Mouse (Mus musculus) limb, embryonic 10.5 days (tissue): ENCODE measurements around the gene Os9. TPM values are rescaled to one million over a fixed set of nuclear protein-coding genes. Genes with fewer than 3 reads are reported as not detected.
"Not testable (repeated sequence)": the region's sequence is repeated elsewhere in the genome, so short reads cannot be mapped to it uniquely, and the experiment has no call there.

Experiments
- DNase-seq: peaks from one replicate; pipeline ENCODE4 v3.0.0-alpha.2; 2017; ENCODE audit warnings: low spot score
- H3K27ac ChIP-seq: fragments of 300-500 bp; sonication (generic); 2 replicates; pipeline ENCODE4 v1.5.1; 2016; ENCODE audit warnings: mild to moderate bottlenecking
- H3K27me3 ChIP-seq: fragments of 300-500 bp; sonication (generic); 2 replicates; pipeline ENCODE4 v1.6.1; 2016; ENCODE audit warnings: low read depth, mild to moderate bottlenecking; ENCODE audit not compliant: poor library complexity, severe bottlenecking
- H3K36me3 ChIP-seq: fragments of 300-500 bp; sonication (generic); 2 replicates; pipeline ENCODE4 v1.6.1; 2016; ENCODE audit warnings: mild to moderate bottlenecking, moderate library complexity
- H3K4me1 ChIP-seq: fragments of 300-500 bp; sonication (generic); 2 replicates; pipeline ENCODE4 v1.6.1; 2016
- H3K4me3 ChIP-seq: fragments of 300-500 bp; sonication (generic); 2 replicates; pipeline ENCODE4 v1.5.1; 2016; ENCODE audit warnings: mild to moderate bottlenecking, moderate library complexity
- H3K9me3 ChIP-seq: fragments of 300-500 bp; sonication (generic); replicated peaks from 2 replicates; pipeline ENCODE4 v1.6.1; 2016; ENCODE audit warnings: mild to moderate bottlenecking
- WGBS: fragments of 180-500 bp; shearing (Covaris S2); methylation state at CpG from one replicate; pipeline ENCODE4 v1.1.7; 2016; 5-methylcytosine and 5-hydroxymethylcytosine counted together
- polyA plus RNA-seq: library from polyadenylated mRNA; unstranded; fragments of >200 nt; fragmentation: Nextera tagmentation; extraction: Ambion mirVana; gene quantifications from 2 replicates; pipeline ENCODE4 v1.2.1, GENCODE M21; 2016

Gene Os9
- polyA plus RNA-seq, 1 experiment from 2014 or later, result 49.7 TPM

- Histone ChIP-seq H3K27me3 (peaks cover 95% of the 10 kb centered on the region), H3K4me3 (no peak overlapping the region), H3K27ac (no peak overlapping the region), H3K36me3 (no peaks in the 10 kb centered on the region), H3K4me1 (peaks cover 45% of the 10 kb centered on the region), H3K9me3 (no peaks in the 10 kb centered on the region)
- 32% methylated on average over 8 of the region's 8 CpGs for WGBS
- DNase-seq, result peak; percentile 56
These were observed 38.8 kb downstream of the Os9 start for GRCm38 (mm10) chr10:127081996-127082620.

DNA sequence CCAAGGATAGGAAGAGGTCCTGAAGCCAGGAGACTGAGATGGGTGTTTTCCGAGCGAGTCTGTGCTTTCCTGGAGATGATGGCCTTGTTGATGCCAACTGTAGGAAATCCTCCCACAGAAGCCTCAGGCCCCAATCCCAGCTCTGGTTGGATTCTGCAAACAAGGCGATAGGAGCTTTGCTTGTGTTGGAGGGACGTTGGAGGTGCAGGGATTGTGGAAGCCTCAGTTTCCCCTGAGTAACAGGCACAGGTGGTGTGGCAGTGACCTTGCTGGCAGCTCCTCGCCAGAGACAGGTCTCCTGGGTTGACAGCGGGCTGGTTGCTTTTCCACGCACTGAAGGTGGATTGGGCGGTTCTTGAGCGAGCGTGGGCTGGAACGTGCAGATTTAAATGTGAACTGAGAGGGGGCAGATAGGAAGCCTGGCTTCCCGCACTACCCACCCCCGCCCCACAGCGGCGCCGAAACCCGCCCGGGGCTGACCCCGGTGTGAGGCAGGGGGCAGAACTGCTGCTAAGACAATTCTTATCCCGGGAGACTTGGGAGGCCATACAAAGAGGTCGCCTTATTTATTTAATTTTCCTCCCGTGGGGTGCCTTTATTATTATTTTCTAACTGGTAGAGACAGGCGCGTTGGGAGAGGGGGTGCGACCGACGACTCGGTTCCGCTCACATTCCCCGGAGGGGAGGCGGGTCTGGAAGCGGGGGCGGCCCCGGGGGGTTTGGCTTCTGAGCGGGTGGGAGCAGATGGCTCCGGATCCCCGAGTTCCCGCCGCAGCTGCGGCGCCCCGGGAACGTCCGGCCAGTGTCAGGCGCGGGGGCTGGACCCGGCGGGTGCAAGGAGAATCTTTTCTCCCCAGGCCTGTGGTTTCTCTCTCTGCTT lies 39.8 kb downstream of the Os9 start:
- Histone ChIP-seq H3K4me1 (peaks cover 46% of the 10 kb centered on the region), H3K27me3 (peaks cover 95% of the 10 kb centered on the region), H3K36me3 (no peaks in the 10 kb centered on the region), H3K9me3 (no peaks in the 10 kb centered on the region), H3K27ac (no peak overlapping the region), H3K4me3 (peak overlapping the region; percentile 28)
- DNase-seq, result peak; percentile 41
- WGBS, result 3% methylated on average over 48 of the region's 48 CpGs

- peak overlapping the region; percentile 60 for H3K27ac ChIP-seq
- H3K27me3 ChIP-seq, result peaks cover 100% of the 10 kb centered on the region
- H3K4me1 ChIP-seq, result peaks cover 51% of the 10 kb centered on the region
- H3K9me3 ChIP-seq, result no peaks in the 10 kb centered on the region
- peak overlapping the region; percentile 61 for H3K4me3 ChIP-seq
- no peaks in the 10 kb centered on the region for H3K36me3 ChIP-seq
- WGBS, result 1% methylated on average over 70 of the region's 70 CpGs
- peak; percentile 60 for DNase-seq
These were observed 41.1 kb downstream of the Os9 start for GRCm38 (mm10) chr10:127079665-127080391.

GRCm38 (mm10) chr10:127078677-127079575 lies 42.0 kb downstream of the Os9 start:
- peak overlapping the region; percentile 60 for H3K27ac ChIP-seq
- H3K4me3 ChIP-seq, result peak overlapping the region; percentile 61
- H3K27me3 ChIP-seq, result peaks cover 93% of the 10 kb centered on the region
- H3K4me1 ChIP-seq, result peaks cover 51% of the 10 kb centered on the region
- no peaks in the 10 kb centered on the region for H3K36me3 ChIP-seq
- peak; percentile 71 for DNase-seq
- no peaks in the 10 kb centered on the region for H3K9me3 ChIP-seq
- 2% methylated on average over 49 of the region's 49 CpGs for WGBS

DNA sequence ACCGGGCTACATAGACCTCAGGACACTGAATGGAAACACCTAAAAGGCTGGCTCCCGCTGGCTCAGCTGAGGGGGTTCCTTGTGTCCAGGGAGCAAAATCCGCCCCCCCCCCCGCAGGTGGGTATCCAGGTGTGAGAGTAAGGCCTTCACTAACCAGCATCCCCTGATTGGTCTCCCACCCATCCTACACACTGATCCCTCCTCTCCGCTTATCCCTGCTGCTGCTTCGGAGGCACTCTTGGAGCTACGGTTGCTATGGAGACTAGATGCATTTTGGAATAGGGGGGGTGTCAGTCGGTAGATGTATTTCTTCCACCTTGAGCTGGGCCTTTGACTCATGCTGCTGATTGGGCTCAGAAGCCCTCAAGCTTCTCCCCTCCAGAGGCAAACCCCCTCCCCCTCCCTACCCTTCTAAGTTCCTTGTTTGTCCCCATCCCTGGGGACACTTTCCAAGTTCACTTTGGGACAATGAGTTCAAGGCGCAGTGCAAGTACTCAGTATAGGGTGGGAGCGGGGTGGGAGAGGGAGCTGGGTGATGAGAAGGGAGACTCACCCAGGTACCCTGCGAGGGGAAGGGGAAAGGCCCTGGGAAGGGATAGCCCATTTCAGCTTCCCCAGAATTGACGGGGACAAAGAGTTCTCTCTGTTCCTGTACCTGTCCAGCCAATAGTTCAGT lies 42.8 kb downstream of the Os9 start:
- DNase-seq, result no peak
- Histone ChIP-seq H3K27me3 (peaks cover 85% of the 10 kb centered on the region), H3K4me3 (peak overlapping the region; percentile 61), H3K36me3 (no peaks in the 10 kb centered on the region), H3K4me1 (peaks cover 51% of the 10 kb centered on the region), H3K9me3 (no peaks in the 10 kb centered on the region), H3K27ac (no peak overlapping the region)
- WGBS, result 5% methylated on average over 12 of the region's 12 CpGs

GRCm38 (mm10) chr10:127077515-127077914 lies 43.4 kb downstream of the Os9 start:
- Histone ChIP-seq H3K9me3 (no peaks in the 10 kb centered on the region), H3K4me1 (peaks cover 51% of the 10 kb centered on the region), H3K36me3 (no peaks in the 10 kb centered on the region), H3K4me3 (no peak overlapping the region), H3K27me3 (peaks cover 79% of the 10 kb centered on the region), H3K27ac (no peak overlapping the region)
- WGBS, result 4% methylated on average over 10 of the region's 10 CpGs
- no peak for DNase-seq

DNA sequence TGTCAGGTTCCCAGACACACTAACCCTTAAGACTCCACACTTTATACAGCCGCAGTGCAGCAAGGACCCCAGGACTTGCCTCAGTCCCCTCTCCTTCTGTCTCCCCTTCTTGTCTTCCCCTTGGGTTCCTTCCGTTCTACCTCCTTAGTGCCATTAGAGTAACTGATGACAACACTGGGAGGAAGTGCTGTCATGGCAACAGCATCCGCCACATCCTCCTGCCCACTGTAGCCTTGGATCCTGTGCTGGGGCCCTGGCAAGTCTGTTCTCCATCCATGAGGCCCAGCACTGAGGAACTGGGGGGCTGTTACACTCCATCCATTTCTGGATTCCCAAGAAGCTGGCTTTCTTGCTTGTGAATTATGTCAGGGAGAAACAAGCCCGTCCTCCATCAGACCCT lies 44.8 kb downstream of the Os9 start:
- H3K27ac ChIP-seq, result no peak overlapping the region
- peaks cover 44% of the 10 kb centered on the region for H3K4me1 ChIP-seq
- H3K27me3 ChIP-seq, result peaks cover 64% of the 10 kb centered on the region
- no peaks in the 10 kb centered on the region for H3K36me3 ChIP-seq
- H3K4me3 ChIP-seq, result no peak overlapping the region
- WGBS, result 38% methylated on average over 4 of the region's 4 CpGs
- no peak for DNase-seq
- H3K9me3 ChIP-seq, result no peaks in the 10 kb centered on the region

DNA sequence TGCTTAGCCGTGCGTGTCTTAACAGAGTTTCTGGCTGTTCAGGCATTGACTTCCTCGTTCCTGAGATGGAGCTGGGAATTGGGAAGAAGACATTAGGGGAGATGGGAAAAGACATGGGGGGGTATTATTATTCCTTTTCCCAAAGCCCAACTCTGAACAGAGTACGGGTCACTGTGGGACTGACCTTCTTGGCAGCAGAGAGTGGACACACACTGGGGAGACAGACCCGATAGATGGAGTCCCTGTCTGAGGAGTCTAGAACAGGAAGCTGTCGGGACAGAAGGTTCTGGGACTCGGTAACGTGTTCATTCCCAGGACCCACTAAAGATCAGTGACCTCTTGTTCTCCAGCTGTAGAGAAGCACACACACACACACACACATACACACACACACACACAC lies 45.3 kb downstream of the Os9 start:
- no peak overlapping the region for H3K4me3 ChIP-seq
- DNase-seq, result no peak
- no peak overlapping the region for H3K27ac ChIP-seq
- H3K27me3 ChIP-seq, result peaks cover 60% of the 10 kb centered on the region
- no peaks in the 10 kb centered on the region for H3K36me3 ChIP-seq
- peaks cover 45% of the 10 kb centered on the region for H3K4me1 ChIP-seq
- 82% methylated on average over 8 of the region's 8 CpGs for WGBS
- H3K9me3 ChIP-seq, result no peaks in the 10 kb centered on the region

DNA sequence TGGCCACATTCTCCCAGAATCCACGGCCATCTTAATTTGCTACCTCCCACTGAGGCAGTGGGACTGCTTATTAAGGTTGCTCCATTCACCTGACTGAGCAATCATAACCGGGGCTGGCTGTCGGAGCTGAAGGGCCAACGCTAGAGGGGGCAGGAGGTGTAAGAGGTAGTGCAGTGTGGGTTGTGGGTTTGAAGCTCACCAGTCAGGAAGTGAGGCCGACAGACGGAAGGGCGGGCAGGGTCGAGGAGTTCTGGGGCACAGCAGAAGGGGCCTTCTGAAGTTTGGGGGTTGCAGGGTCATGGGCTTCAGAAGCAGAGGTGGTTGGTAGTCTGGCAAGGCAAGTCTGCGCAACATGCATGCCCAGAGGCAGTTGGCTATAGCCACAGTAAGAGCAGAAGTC lies 45.9 kb downstream of the Os9 start, which contains the start of gene Agap2:
Agap2 (plus strand) TSS at position 205 of the 400 bp plus-strand sequence.
- DNase-seq, result no peak
- Histone ChIP-seq H3K9me3 (no peaks in the 10 kb centered on the region), H3K36me3 (no peaks in the 10 kb centered on the region), H3K4me3 (no peak within 1 kb of the TSS), H3K4me1 (peaks cover 42% of the 10 kb centered on the region), H3K27me3 (peaks cover 54% of the 10 kb centered on the region), H3K27ac (no peak within 1 kb of the TSS)
- 62% methylated on average over 9 of the region's 9 CpGs for WGBS

- Histone ChIP-seq H3K27me3 (peaks cover 43% of the 10 kb centered on the region), H3K27ac (no peak overlapping the region), H3K4me3 (no peak overlapping the region), H3K4me1 (peaks cover 38% of the 10 kb centered on the region), H3K9me3 (no peaks in the 10 kb centered on the region), H3K36me3 (no peaks in the 10 kb centered on the region)
- DNase-seq, result no peak
- 92% methylated on average over 1 of the region's 1 CpGs for WGBS
These were observed 47.0 kb downstream of the Os9 start for GRCm38 (mm10) chr10:127073981-127074380.

GRCm38 (mm10) chr10:127072969-127073368 lies 48.0 kb downstream of the Os9 start:
- not testable (repeated sequence) for H3K36me3 ChIP-seq, H3K27ac ChIP-seq, H3K4me3 ChIP-seq, DNase-seq, H3K9me3 ChIP-seq
- 79% methylated on average over 2 of the region's 2 CpGs for WGBS
- Histone ChIP-seq H3K4me1 (peaks cover 35% of the 10 kb centered on the region), H3K27me3 (peaks cover 33% of the 10 kb centered on the region)

DNA sequence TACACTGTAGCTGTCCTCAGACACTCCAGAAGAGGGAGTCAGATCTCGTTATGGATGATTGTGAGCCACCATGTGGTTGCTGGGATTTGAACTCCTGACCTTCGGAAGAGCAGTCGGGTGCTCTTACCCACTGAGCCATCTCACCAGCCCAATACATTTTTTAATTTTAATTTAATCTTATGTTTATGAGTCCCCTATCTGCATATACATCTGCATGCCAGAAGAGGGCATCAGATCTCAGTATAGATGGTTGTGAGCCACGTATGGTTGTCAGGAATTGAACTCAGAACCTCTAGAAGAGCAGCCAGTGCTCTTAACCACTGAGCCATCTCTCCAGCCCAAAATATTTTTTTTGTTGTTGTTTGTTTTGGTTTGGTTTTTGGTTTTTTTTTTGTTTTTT lies 48.7 kb downstream of the Os9 start:
- peaks cover 26% of the 10 kb centered on the region for H3K27me3 ChIP-seq
- peaks cover 16% of the 10 kb centered on the region for H3K36me3 ChIP-seq
- H3K9me3 ChIP-seq, H3K4me3 ChIP-seq, DNase-seq, H3K27ac ChIP-seq: not testable (repeated sequence)
- 92% methylated on average over 4 of the region's 4 CpGs for WGBS
- peaks cover 30% of the 10 kb centered on the region for H3K4me1 ChIP-seq
